8 mouse cellular contexts compared by ENCODE assay signal in genomic region chr9:21798345-21799009, GRCm38 (mm10). TPM values are rescaled to one million over a fixed set of nuclear protein-coding genes. Genes with fewer than 3 reads are reported as not detected.
DNase-seq lines count a peak whose midpoint lies in the region; ATAC-seq and TF ChIP-seq lines count a peak whose summit lies in the region.

Gene Kank2, minus strand, starts transcription at chr9:21798744.

- peak within 1 kb of the TSS; percentile 66 for H3K4me3 ChIP-seq in C2C12 (ENCODE audit: insufficient read depth, poor library complexity, severe bottlenecking)
- peak within 1 kb of the TSS; percentile 73 for H3K4me3 ChIP-seq in bone marrow, adult 2 months (replicated peaks; ENCODE audit: control insufficient read depth, low read depth, low read length)
- H3K4me3 ChIP-seq in heart, embryonic 11.5 days (ENCODE audit: low read depth, low read length), result peak within 1 kb of the TSS; percentile 92
- peak within 1 kb of the TSS; percentile 89 for H3K4me3 ChIP-seq in kidney, embryonic 16.5 days (ENCODE audit: low read length)
- H3K4me3 ChIP-seq in liver, embryonic 13.5 days (replicated peaks), result peak within 1 kb of the TSS; percentile 67
- peak within 1 kb of the TSS; percentile 77 for H3K4me3 ChIP-seq in stomach, postnatal 0 days (ENCODE audit: low read depth, low read length)

- peak; percentile 83 for ATAC-seq in erythroblast, adult 5-6 weeks (replicated peaks; ENCODE audit: low FRiP score, poor library complexity, severe bottlenecking)
- peak; percentile 78 for ATAC-seq in heart, embryonic 11.5 days (replicated peaks; ENCODE audit: insufficient number of reproducible peaks, low FRiP score, low TSS enrichment)
- ATAC-seq in kidney, embryonic 16.5 days (ENCODE audit: low FRiP score, low TSS enrichment), result peak; percentile 85
- ATAC-seq in liver, embryonic 13.5 days (ENCODE audit: low read depth), result peak; percentile 76
- peak; percentile 80 for ATAC-seq in stomach, postnatal 0 days (ENCODE audit: low FRiP score, low TSS enrichment)

- peak within 1 kb of the TSS; percentile 88 for H3K9ac ChIP-seq in heart, embryonic 11.5 days (ENCODE audit: low read depth, low read length)
- H3K9ac ChIP-seq in kidney, embryonic 16.5 days (replicated peaks; ENCODE audit: low read length), result peak within 1 kb of the TSS; percentile 92
- peak within 1 kb of the TSS; percentile 65 for H3K9ac ChIP-seq in liver, embryonic 13.5 days
- H3K9ac ChIP-seq in stomach, postnatal 0 days (ENCODE audit: low read length), result peak within 1 kb of the TSS; percentile 90

- no peak for TF ChIP-seq POLR2A in bone marrow, adult 2 months (IDR thresholded peaks at IDR 0.05; ENCODE audit: borderline replicate concordance, control insufficient read depth, low read depth, low read length)

- H3K27me3 ChIP-seq in C2C12 (ENCODE audit: control insufficient read depth, insufficient read depth, insufficient read length), result no peaks in the 10 kb centered on the region
- H3K27me3 ChIP-seq in heart, embryonic 11.5 days (ENCODE audit: control insufficient read depth, insufficient read depth, low read length), result no peaks in the 10 kb centered on the region
- no peaks in the 10 kb centered on the region for H3K27me3 ChIP-seq in kidney, embryonic 16.5 days (ENCODE audit: insufficient read depth, low read length)
- peaks cover 13% of the 10 kb centered on the region; the same call in 1 of the 2 replicates for H3K27me3 ChIP-seq in liver, embryonic 13.5 days
- no peaks in the 10 kb centered on the region for H3K27me3 ChIP-seq in stomach, postnatal 0 days (ENCODE audit: control insufficient read depth, insufficient read depth, low read length)

- H3K36me3 ChIP-seq in C2C12 (ENCODE audit: control insufficient read depth, insufficient read depth), result peaks cover 18% of the 10 kb centered on the region
- H3K36me3 ChIP-seq in heart, embryonic 11.5 days (ENCODE audit: control insufficient read depth, insufficient read depth, low read length), result peaks cover 29% of the 10 kb centered on the region
- peaks cover 25% of the 10 kb centered on the region for H3K36me3 ChIP-seq in kidney, embryonic 16.5 days (ENCODE audit: insufficient read depth, low read length)
- H3K36me3 ChIP-seq in liver, embryonic 13.5 days, result peaks cover 22% of the 10 kb centered on the region
- H3K36me3 ChIP-seq in stomach, postnatal 0 days (ENCODE audit: control insufficient read depth, insufficient read depth, low read length), result peaks cover 15% of the 10 kb centered on the region

- H3K4me1 ChIP-seq in bone marrow, adult 2 months (ENCODE audit: control insufficient read depth, insufficient read depth, low read length), result peaks cover 2% of the 10 kb centered on the region
- peaks cover 19% of the 10 kb centered on the region for H3K4me1 ChIP-seq in heart, embryonic 11.5 days (ENCODE audit: control insufficient read depth, insufficient read depth, low read length)
- peaks cover 24% of the 10 kb centered on the region for H3K4me1 ChIP-seq in kidney, embryonic 16.5 days (ENCODE audit: insufficient read depth, low read length)
- peaks cover 37% of the 10 kb centered on the region for H3K4me1 ChIP-seq in liver, embryonic 13.5 days (replicated peaks)
- H3K4me1 ChIP-seq in stomach, postnatal 0 days (replicated peaks; ENCODE audit: control insufficient read depth, insufficient read depth), result no peaks in the 10 kb centered on the region

- H3K9me3 ChIP-seq in heart, embryonic 11.5 days (replicated peaks; ENCODE audit: control insufficient read depth, low read length), result no peaks in the 10 kb centered on the region
- no peaks in the 10 kb centered on the region for H3K9me3 ChIP-seq in kidney, embryonic 16.5 days (ENCODE audit: low read length)
- H3K9me3 ChIP-seq in liver, embryonic 13.5 days (replicated peaks), result no peaks in the 10 kb centered on the region
- H3K9me3 ChIP-seq in stomach, postnatal 0 days (ENCODE audit: control insufficient read depth, low read length), result no peaks in the 10 kb centered on the region

- H3K4me2 ChIP-seq in heart, embryonic 11.5 days, result peak within 1 kb of the TSS; percentile 81
- H3K4me2 ChIP-seq in kidney, embryonic 16.5 days (replicated peaks; ENCODE audit: low read depth, low read length), result peak within 1 kb of the TSS; percentile 70
- peak within 1 kb of the TSS; percentile 77 for H3K4me2 ChIP-seq in liver, embryonic 13.5 days
- H3K4me2 ChIP-seq in stomach, postnatal 0 days (replicated peaks; ENCODE audit: low read depth), result peak within 1 kb of the TSS; percentile 74

- peaks cover 23% of the 10 kb centered on the region for H3K79me3 ChIP-seq in C2C12 (ENCODE audit: low read depth)

- H3ac ChIP-seq in C2C12 (ENCODE audit: control insufficient read depth, insufficient read length, low read depth), result peak within 1 kb of the TSS; percentile 72

- H3K79me2 ChIP-seq in C2C12 (ENCODE audit: control insufficient read depth, insufficient read depth), result peaks cover 56% of the 10 kb centered on the region

- whole genome bisulfite sequencing in bone marrow, adult 2 months, result under 1% methylated on average over 52 of the region's 52 CpGs
- under 1% methylated on average over 52 of the region's 52 CpGs for WGBS in heart, embryonic 11.5 days (ENCODE audit: insufficient replicate concordance)
- WGBS in kidney, embryonic 16.5 days, result under 1% methylated on average over 51 of the region's 52 CpGs
- WGBS in liver, embryonic 13.5 days (ENCODE audit: insufficient replicate concordance), result under 1% methylated on average over 52 of the region's 52 CpGs
- WGBS in stomach, postnatal 0 days, result under 1% methylated on average over 50 of the region's 52 CpGs

- TF ChIP-seq EP300 in stomach, postnatal 0 days (optimal IDR thresholded peaks at IDR 0.05), result no peak

- H3K27ac ChIP-seq in bone marrow, adult 2 months (ENCODE audit: control insufficient read depth, insufficient read depth, low read depth, low read length, poor library complexity), result no peak within 1 kb of the TSS; the same call in 1 of the 2 replicates
- H3K27ac ChIP-seq in heart, embryonic 11.5 days (ENCODE audit: low read depth, low read length), result peak within 1 kb of the TSS; percentile 92
- peak within 1 kb of the TSS; percentile 96 for H3K27ac ChIP-seq in kidney, embryonic 16.5 days (ENCODE audit: low read length)
- H3K27ac ChIP-seq in liver, embryonic 13.5 days, result peak within 1 kb of the TSS; percentile 60
- peak within 1 kb of the TSS; percentile 94 for H3K27ac ChIP-seq in stomach, postnatal 0 days (replicated peaks)

- TF ChIP-seq CTCF in C2C12 (IDR thresholded peaks at IDR 0.05; ENCODE audit: control insufficient read depth, insufficient read depth, insufficient read length), result no peak
- TF ChIP-seq CTCF in bone marrow, adult 2 months (IDR thresholded peaks at IDR 0.05; ENCODE audit: control insufficient read depth, insufficient read depth, low read length), result no peak
- TF ChIP-seq CTCF in stomach, postnatal 0 days (IDR thresholded peaks at IDR 0.05; ENCODE audit: low read depth), result 0 out of 2 replicates have a peak, but pooled peaks have one; percentile 11

- peak; percentile 72 for DNase-seq in liver, embryonic 13.5 days
- peak; percentile 75 to 76 for DNase-seq in natural killer cell, adult 2 months (ENCODE audit: low spot score in 2 of 2)
- DNase-seq in stomach, postnatal 0 days (ENCODE audit: low spot score), result peak; percentile 87

TF ChIP-seq in C2C12, 6 proteins besides CTCF, POLR2A, EP300 and RAD21:
- TF ChIP-seq USF1 (IDR thresholded peaks at IDR 0.05; ENCODE audit: low read depth), result peak; percentile 53
- TF ChIP-seq CEBPB (IDR thresholded peaks at IDR 0.05; ENCODE audit: low read depth), result no peak
- TF ChIP-seq MYOD1 (IDR thresholded peaks at IDR 0.05; ENCODE audit: control insufficient read depth, insufficient read length, low read depth), result no peak
- TF ChIP-seq MAX (IDR thresholded peaks at IDR 0.05), result no peak
TF ChIP-seq in C2C12: peak in this region for 1.

RNA-seq across cellular contexts. Expression of gene Kank2, which starts in this region (rescaled TPM):
- polyA plus RNA-seq in C2C12 (2012; fragmentation: generic; extraction: Trizol), result 43.3 TPM
- polyA plus RNA-seq in bone marrow, adult 2 months (2011; ENCODE audit: insufficient read depth, insufficient read length, low replicate concordance, missing spikeins), result 1.4 and 1.7 TPM in 2 replicates
- total RNA-seq in erythroblast, adult 5-6 weeks (2015; ENCODE audit: low replicate concordance), result 1.2 TPM in 1 of 2 replicates, not detected in the other
- 0.09 TPM in 1 of 2 replicates, not detected in the other for total RNA-seq in erythroblast, adult 5-6 weeks (2017; ENCODE audit: low replicate concordance)
- 8.9 and 9.0 TPM in 2 replicates for polyA plus RNA-seq in heart, embryonic 11.5 days (2014; fragmentation: Nextera tagmentation; extraction: Ambion mirVana)
- 18.7 and 19.7 TPM in 2 replicates for polyA plus RNA-seq in kidney, embryonic 16.5 days (2015; fragmentation: Nextera tagmentation; extraction: Ambion mirVana)
- 2.6 and 3.4 TPM in 2 replicates for polyA plus RNA-seq in liver, embryonic 13.5 days (2015; fragmentation: Nextera tagmentation; extraction: Ambion mirVana)
- polyA plus RNA-seq in stomach, postnatal 0 days (2015; fragmentation: Nextera tagmentation; extraction: Ambion mirVana), result 7.3 and 7.5 TPM in 2 replicates
